Mouse (Mus musculus) left cerebral cortex, adult 18-20 months (tissue): ENCODE measurements around the gene Olfr878. TPM values are rescaled to one million over a fixed set of nuclear protein-coding genes. Genes with fewer than 3 reads are reported as not detected.

Experiments used
- DNase-seq, 2 experiments: peaks; one replicate each; pipeline ENCODE4 v3.0.0; 2021 to 2022; ENCODE audit warnings: low spot score in 2 of 2, mixed read lengths in 1 of 2
- long read RNA-seq, 2 experiments: library from polyadenylated mRNA; stranded (forward); transcript quantifications; one replicate each; pipeline ENCODE4 v2.0.0; 2021
- total RNA-seq, 2 experiments: library from RNA; stranded (reverse); gene quantifications; 2 replicates each; pipeline ENCODE4 v1.2.3; 2021

The Olfr878 gene
- total RNA-seq = under 1 TPM in 1 of 2 experiments, not detected in 1; 0.09 TPM
- long read RNA-seq, experiment 1 = 0 reads
- long read RNA-seq, experiment 2 = 0 reads

DNA sequence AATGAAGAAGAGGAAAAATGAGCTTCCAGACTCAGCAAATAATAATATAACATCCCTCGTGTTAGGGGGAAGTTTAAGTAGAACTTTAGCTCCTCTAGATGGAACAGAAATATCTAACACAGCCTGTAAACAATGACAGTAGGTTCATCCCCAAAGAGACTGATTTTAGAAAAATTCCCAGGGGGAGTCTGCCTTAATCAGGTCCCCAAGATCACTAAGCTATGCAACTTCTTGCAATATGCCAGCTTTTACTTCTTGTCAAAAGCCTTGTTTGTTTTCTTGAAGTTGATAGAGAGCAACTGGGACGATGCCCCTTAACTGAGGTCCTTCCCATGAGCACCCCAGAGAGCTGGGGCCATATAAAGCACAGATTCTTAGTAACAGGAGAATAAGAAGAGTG, at the start of gene Olfr878:
Gene Olfr878 (plus strand): TSS at position 301 of the 400 bp plus-strand sequence.
- DNase-seq = no peak

DNA sequence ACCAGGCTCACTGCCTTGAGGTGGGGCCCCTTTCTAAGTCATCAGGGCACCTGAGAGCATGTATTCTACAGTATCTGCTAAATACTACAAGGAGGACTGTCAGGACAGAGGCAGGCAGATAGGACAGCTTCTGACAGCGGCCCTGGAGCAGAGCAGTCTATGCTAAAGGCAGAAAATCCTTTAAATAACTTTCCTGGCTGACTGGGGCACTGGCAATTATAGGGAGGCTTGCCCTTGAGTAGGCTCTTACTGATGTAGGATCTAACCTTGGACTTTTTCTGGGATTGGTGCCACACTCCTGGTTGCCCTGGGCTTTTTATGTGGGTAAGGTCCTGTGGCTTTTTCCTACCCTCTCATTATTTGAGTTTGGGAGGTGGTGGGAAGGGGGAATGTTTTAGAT, 47.4 kb upstream of the Olfr878 start:
- DNase-seq = no peak

GRCm38 (mm10) chr9:37871097-37871496, 46.5 kb upstream of the Olfr878 start:
- peak in 1 of 2 experiments; percentile 22 for DNase-seq

DNA sequence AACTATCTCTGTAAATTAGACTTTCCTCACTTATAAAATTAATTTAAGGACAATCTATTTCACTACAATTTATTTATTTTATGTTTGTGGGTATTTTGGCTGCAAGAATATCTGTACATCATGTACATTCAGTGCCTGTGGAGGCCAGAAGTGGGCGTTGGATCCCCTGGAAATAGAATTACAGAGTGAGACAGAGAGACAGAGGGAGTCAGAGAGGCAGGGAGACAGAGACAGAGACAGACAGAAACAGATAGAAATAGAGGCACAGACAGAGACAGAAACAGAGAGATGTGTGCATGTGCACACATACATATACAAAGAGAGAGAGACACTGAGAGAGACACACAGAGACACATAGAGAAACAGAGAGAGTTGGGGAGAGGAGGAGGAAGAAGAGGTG, 46.1 kb upstream of the Olfr878 start:
- no peak for DNase-seq

- DNase-seq = no peak
Measured at GRCm38 (mm10) chr9:37890960-37891359, 26.7 kb upstream of the Olfr878 start.

DNA sequence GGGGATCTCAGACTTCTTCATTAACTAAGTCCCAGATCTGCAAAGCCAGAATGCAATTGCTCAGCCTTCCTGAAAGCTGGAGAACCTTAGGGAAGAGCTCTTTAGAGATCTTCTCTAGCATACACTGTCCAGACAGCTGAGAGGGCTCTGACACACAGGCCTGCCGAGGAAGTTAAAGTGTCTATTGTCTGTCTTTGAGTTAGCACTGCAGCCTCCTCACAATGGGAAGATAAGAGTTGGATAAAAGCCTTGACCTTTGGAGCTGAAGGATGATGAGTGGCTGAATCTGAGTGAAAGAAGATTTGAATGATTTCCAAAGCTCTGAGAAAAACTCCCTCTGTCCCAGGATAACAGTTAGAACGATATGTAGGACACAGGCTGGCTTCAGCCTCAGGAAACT, 21.0 kb upstream of the Olfr878 start, which contains the start of gene Olfr145:
Gene Olfr145 (plus strand): TSS at position 64 of the 400 bp plus-strand sequence.
- DNase-seq = no peak

DNA sequence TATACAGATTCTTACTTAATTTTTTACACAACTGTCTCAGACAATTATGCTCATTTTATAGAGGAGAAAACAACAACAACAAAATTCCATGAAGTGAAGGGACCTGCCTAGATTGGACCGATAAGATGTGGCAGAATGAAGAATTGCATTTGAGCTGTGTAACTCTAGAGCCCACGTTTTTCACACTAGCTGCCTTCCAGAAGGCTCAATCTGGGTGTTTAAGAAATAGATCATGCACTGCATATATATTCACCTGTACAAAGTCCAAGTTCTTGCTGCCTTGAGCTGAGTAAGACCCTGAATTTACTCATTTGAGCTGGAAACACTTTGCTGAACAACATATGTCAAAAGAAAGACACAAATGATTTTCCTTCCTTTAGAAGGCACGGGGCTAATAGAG, 12.1 kb upstream of the Olfr878 start:
- peak; percentile 11 to 22 for DNase-seq

GRCm38 (mm10) chr9:37918018-37918417, 378 bp downstream of the Olfr878 start:
- DNase-seq = no peak

DNA sequence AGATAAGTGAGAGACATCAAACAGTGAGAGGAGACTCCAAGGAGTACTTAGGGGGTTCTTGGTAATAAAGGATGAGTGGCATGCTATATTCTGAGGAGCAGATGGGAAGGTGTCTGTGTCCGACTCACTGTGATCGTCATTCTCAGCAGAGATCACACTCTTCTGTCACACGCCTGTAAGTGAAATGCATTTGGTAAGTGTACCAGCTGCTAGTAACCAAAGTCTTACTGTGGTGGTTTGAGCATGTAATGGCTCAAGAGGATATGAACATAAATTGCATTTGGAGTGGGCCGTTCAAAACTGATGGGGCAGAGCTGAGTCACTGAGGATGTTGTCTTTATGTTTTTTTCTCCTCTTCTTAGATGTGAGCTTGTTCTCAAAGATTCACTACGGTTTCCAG, 6.6 kb downstream of the Olfr878 start:
- no peak for DNase-seq

DNA sequence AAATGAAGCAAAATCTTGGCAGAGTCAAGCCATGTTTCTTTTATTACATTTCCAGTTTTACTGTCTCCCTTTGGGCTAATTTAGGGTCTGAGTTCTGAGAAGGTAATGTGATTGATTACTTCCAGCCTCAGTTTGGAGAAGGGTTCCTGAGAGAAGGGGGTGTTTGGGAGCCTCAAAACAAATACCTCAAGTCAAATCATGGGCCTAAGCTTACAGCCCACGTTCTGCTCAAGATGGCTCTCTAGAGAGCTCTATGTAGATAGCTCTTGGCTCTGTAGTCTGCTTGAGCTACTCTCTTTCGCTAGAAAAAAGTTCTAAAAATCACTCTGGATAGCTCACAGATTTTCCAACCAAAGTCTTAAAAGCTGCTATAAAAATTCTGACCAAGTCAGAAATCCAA, 7.8 kb downstream of the Olfr878 start:
- no peak for DNase-seq

DNA sequence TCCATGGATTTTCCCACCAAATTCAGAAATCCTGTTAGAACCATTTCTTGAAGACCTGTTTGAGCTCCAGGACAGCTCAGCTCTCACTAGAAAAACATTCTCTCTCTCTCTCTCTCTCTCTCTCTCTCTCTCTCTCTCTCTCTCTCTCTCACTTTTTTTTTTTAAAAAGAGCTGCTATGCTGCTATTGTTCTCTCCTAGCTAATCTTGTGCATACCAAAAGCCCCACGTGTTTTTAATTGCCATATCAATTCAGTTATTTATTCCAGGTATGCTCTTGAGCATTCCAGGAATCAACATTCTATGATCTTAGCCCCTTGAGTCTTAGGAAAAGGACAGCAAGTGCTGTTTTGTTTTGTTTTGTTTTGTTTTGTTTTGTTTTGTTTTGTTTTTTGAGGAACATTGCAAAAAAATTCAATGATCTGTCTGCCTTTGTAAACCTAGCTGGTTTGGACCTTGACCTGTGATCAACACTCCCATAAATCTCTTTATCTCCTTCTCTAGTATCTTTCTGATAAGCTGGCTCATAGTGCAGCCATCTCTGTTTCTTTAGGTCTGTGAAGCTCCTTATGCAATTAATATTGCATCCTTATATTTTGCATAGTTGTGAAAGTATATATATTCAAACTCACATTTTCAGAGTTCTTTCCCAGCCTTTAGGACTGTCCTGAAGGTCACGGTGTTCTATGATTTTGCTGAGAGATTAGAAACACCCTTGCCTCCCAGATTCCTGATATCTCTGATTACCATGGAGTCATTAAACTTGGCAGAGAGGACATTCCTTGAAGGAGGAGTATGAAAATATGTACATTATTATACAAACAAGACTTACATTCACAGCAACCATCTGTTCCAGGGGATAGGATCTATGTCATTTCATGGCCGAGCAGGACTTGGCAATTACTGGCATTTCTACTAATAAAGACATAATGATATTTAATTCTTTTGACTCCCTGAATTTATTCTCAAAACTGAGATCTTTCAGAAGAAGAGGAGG, 8.7 kb downstream of the Olfr878 start:
- DNase-seq = no peak

GRCm38 (mm10) chr9:37932519-37932918, 14.9 kb downstream of the Olfr878 start:
- peak; percentile 69 to 78 for DNase-seq

- DNase-seq = no peak
Measured at GRCm38 (mm10) chr9:37934146-37934545, 16.5 kb downstream of the Olfr878 start.

- no peak for DNase-seq
Measured at GRCm38 (mm10) chr9:37941167-37941566, 23.5 kb downstream of the Olfr878 start.

Other genes starting within 250 kb of the Olfr878 start
- not detected for gene Panx3, start 248.6 kb upstream of the Olfr878 start, total RNA-seq
- gene Olfr160, start 201.6 kb upstream of the Olfr878 start, total RNA-seq = not detected
- gene Olfr874, start 172.7 kb upstream of the Olfr878 start, total RNA-seq = not detected
- gene Olfr875, start 146.0 kb upstream of the Olfr878 start, total RNA-seq = not detected
- not detected for gene Olfr876, start 114.8 kb upstream of the Olfr878 start, total RNA-seq
- gene Olfr877, start 63.6 kb upstream of the Olfr878 start, total RNA-seq = not detected
- gene Olfr145, start 21.1 kb upstream of the Olfr878 start, total RNA-seq = not detected
- gene Olfr881, start 74.0 kb downstream of the Olfr878 start, total RNA-seq = not detected
- not detected for gene Olfr883, start 108.0 kb downstream of the Olfr878 start, total RNA-seq
- gene Olfr884, start 128.7 kb downstream of the Olfr878 start, total RNA-seq = not detected
- not detected for gene Olfr885, start 143.5 kb downstream of the Olfr878 start, total RNA-seq
- not detected for gene Olfr887, start 166.2 kb downstream of the Olfr878 start, total RNA-seq
- gene Olfr888, start 190.3 kb downstream of the Olfr878 start, total RNA-seq = not detected
- not detected for gene Olfr889, start 197.4 kb downstream of the Olfr878 start, total RNA-seq
- gene Olfr890, start 224.7 kb downstream of the Olfr878 start, total RNA-seq = not detected